Mouse (Mus musculus) lung, embryonic 14.5 days (tissue): ENCODE data around the gene Gm45233. TPM values are rescaled to one million over a fixed set of nuclear protein-coding genes. Genes with fewer than 3 reads are reported as not detected.

Experiments
- ATAC-seq: fragments of 200-750 bp; cut with Nextera tagmentation; 2 replicates; pipeline ENCODE4 v1.8.0; 2017; ENCODE audit warnings: mild to moderate bottlenecking, moderate TSS enrichment, moderate library complexity; ENCODE audit not compliant: insufficient read depth
- DNase-seq: peaks from one replicate; pipeline ENCODE4 v3.0.0-alpha.2; 2015
- H3K27ac ChIP-seq: fragments of 300-500 bp; sonication (generic); 2 replicates; pipeline ENCODE4 v1.5.1; 2014; ENCODE audit warnings: low read depth, mild to moderate bottlenecking, moderate library complexity
- H3K27me3 ChIP-seq: fragments of 300-500 bp; sonication (generic); 2 replicates; pipeline ENCODE4 v1.6.1; 2014; ENCODE audit warnings: low read length, control low read depth; ENCODE audit not compliant: insufficient read depth
- H3K36me3 ChIP-seq: fragments of 300-500 bp; sonication (generic); 2 replicates; pipeline ENCODE4 v1.6.1; 2014; ENCODE audit warnings: control low read depth; ENCODE audit not compliant: insufficient read depth
- H3K4me1 ChIP-seq: fragments of 300-500 bp; sonication (generic); 2 replicates; pipeline ENCODE4 v1.6.1; 2014; ENCODE audit warnings: antibody characterized with exemption, control low read depth; ENCODE audit not compliant: insufficient read depth
- H3K4me2 ChIP-seq: fragments of 300-500 bp; sonication (generic); 2 replicates; pipeline ENCODE4 v1.6.1; 2014; ENCODE audit warnings: mild to moderate bottlenecking
- H3K4me3 ChIP-seq: fragments of 300-500 bp; sonication (generic); 2 replicates; pipeline ENCODE4 v1.5.1; 2014; ENCODE audit warnings: low read depth, low read length
- H3K9ac ChIP-seq: fragments of 300-500 bp; sonication (generic); 2 replicates; pipeline ENCODE4 v1.6.1; 2014
- H3K9me3 ChIP-seq: fragments of 300-500 bp; sonication (generic); 2 replicates; pipeline ENCODE4 v1.6.1; 2016; ENCODE audit warnings: low read depth, low read length, control low read depth
- CTCF ChIP-seq: IDR thresholded peaks from 2 replicates; pipeline ENCODE4 v1.5.1; 2016; ENCODE audit warnings: antibody characterized with exemption, low read depth
- WGBS: fragments of 180-500 bp; shearing (Covaris S2); extraction: QIAGEN DNeasy Blood & Tissue Kit; methylation state at CpG from one replicate; pipeline ENCODE4 v1.1.7; 2014; 5-methylcytosine and 5-hydroxymethylcytosine counted together
- polyA plus RNA-seq: library from polyadenylated mRNA; unstranded; fragments of >200 nt; fragmentation: Nextera tagmentation; extraction: Ambion mirVana; gene quantifications from 2 replicates; pipeline ENCODE4 v1.2.1, GENCODE M21; 2014

The Gm45233 gene
- polyA plus RNA-seq, 1 experiment from 2014 or later = not detected

DNA sequence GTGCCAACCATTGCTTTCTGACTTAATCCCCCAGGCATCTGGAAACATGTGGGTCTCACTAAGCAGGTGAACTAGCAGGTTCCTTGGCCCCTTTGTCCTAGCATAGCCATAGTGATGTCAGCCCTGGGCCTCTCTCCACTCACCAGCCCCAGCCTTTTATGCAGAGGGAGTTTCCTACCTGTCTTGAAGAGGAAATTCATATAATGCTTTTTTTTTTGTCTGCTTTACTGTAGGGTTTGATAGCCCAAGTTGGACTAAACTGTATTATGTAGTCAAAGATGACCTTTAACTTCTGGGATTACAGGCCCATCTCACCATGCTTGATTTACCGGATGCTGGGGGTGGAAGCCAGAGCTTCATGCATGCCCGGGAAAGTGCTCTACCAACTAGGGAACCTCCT lies 5.9 kb downstream of the Gm45233 start:
- no peak for DNase-seq
- no peak for ATAC-seq
- Histone ChIP-seq H3K4me2 (no peak overlapping the region), H3K4me3 (no peak overlapping the region), H3K9me3 (no peaks in the 10 kb centered on the region), H3K36me3 (peaks cover 32% of the 10 kb centered on the region), H3K27ac (no peak overlapping the region), H3K9ac (no peak overlapping the region), H3K4me1 (no peaks in the 10 kb centered on the region), H3K27me3 (no peaks in the 10 kb centered on the region)
- no peak for TF ChIP-seq CTCF
- WGBS = 97% methylated on average over 2 of the region's 2 CpGs

DNA sequence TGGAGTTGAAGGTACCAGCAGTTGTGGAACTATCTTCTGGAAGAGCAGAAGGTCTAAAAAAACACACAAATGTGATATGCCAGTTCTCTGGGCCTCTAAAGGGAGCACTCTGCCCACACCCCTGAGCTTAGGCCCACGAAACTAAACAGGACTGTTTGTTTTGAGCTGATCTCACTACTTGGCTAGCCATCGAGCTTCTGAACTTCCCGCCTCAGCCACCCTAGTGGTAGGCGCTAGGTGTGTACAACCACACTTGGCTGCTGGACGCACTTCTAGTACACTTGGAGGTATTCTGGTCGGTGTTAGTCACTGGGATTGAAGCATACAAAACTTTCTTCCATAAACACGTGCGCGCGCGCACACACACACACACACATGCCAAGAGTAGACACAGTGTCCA lies 7.8 kb downstream of the Gm45233 start:
- Histone ChIP-seq H3K4me1 (no peaks in the 10 kb centered on the region), H3K4me3 (no peak overlapping the region), H3K36me3 (peaks cover 51% of the 10 kb centered on the region), H3K9me3 (no peaks in the 10 kb centered on the region), H3K27ac (no peak overlapping the region), H3K9ac (no peak overlapping the region), H3K4me2 (no peak overlapping the region), H3K27me3 (no peaks in the 10 kb centered on the region)
- TF ChIP-seq CTCF = no peak
- no peak for DNase-seq
- WGBS = 93% methylated on average over 11 of the region's 11 CpGs
- ATAC-seq = no peak

DNA sequence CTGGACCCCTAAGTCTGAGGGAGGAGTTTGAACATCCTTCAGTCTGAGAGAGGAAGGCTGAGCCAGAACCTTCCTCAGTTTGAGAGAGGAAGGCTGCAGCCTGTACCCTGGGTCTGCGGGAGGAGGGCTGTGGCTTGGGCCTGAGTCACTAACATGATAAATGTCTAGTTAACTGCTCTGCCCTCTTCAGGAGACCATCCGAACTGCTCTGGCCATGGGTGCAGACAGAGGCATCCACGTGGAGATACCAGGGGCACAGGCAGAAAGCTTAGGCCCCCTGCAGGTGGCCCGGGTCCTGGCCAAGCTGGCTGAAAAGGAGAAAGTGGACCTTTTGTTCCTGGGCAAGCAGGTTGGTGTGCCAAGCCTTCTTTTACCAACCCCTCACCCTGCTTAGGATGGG lies 8.7 kb downstream of the Gm45233 start:
- DNase-seq = peak; percentile 31
- H3K27ac ChIP-seq = no peak overlapping the region
- 46% methylated on average over 4 of the region's 4 CpGs for WGBS
- no peaks in the 10 kb centered on the region for H3K9me3 ChIP-seq
- ATAC-seq = peak; percentile 30; the same call in 1 of the 2 replicates
- no peak overlapping the region for H3K4me3 ChIP-seq
- no peaks in the 10 kb centered on the region for H3K4me1 ChIP-seq
- no peak overlapping the region for H3K4me2 ChIP-seq
- H3K27me3 ChIP-seq = no peaks in the 10 kb centered on the region
- peaks cover 58% of the 10 kb centered on the region for H3K36me3 ChIP-seq
- no peak overlapping the region for H3K9ac ChIP-seq
- TF ChIP-seq CTCF = peak; percentile 25; the same call in 1 of the 2 replicates

DNA sequence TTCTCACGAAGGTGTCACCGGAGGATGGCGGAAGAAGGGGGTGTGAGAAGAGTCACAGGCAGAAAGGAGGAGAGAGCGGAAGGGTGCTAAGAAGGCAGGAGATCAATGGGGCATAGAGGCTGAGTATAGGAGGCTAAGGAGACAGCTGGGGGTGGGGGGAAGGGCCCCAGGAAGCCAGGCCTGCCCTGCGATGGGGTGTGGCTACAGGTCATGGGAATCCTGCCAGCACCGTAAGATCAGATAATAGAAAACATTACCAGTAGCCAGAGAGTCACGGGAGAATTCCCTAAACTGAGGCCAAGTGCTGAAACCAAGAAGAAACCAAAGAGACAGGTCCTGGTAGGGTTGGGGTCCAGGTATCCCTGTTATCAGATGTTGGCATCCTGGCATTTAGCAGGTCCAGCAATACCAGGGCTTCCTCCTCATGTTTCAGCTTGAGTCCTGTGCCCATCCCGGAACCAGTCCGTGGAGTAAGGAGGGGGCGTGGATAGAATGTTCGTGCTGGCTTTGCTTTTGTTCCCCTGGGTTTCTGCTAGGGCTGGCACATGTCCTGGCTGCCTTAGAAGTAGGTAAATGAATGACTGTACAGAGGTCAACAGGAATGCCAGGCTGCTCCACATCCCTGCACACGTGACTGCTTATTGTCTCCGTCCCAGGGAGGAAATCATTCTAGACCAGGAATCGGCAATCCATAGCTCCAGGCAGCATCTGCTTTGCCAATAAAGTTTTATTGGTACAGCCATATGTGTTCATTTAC lies 9.8 kb downstream of the Gm45233 start:
- Histone ChIP-seq H3K4me3 (no peak overlapping the region), H3K4me1 (no peaks in the 10 kb centered on the region), H3K9me3 (no peaks in the 10 kb centered on the region), H3K4me2 (no peak overlapping the region), H3K36me3 (peaks cover 63% of the 10 kb centered on the region), H3K27ac (no peak overlapping the region), H3K27me3 (no peaks in the 10 kb centered on the region), H3K9ac (no peak overlapping the region)
- DNase-seq = no peak
- 83% methylated on average over 14 of the region's 14 CpGs for WGBS
- TF ChIP-seq CTCF = no peak
- ATAC-seq = no peak

DNA sequence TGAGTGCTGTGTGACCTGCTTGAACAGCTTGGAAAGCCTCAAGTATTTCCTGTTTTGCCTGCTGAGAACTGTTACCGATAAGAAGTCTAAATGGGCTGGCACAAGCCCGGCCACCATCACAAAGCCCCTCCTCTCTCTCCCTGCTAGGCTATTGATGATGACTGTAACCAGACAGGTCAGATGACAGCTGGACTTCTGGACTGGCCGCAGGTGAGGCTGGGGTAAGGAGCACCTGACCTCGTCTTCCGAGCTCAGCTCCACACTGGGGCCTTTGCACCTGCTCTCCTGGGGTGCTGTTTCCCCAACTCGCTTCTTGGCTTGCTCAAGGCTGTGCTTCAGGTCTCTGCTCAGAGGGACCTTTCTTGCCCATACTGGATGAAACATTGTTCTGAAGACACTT lies 10.4 kb downstream of the Gm45233 start:
- Histone ChIP-seq H3K36me3 (peaks cover 63% of the 10 kb centered on the region), H3K27ac (no peak overlapping the region), H3K27me3 (no peaks in the 10 kb centered on the region), H3K4me1 (no peaks in the 10 kb centered on the region), H3K4me2 (no peak overlapping the region), H3K9ac (no peak overlapping the region), H3K4me3 (no peak overlapping the region), H3K9me3 (no peaks in the 10 kb centered on the region)
- 67% methylated on average over 6 of the region's 6 CpGs for WGBS
- DNase-seq = no peak
- ATAC-seq = no peak
- no peak for TF ChIP-seq CTCF

DNA sequence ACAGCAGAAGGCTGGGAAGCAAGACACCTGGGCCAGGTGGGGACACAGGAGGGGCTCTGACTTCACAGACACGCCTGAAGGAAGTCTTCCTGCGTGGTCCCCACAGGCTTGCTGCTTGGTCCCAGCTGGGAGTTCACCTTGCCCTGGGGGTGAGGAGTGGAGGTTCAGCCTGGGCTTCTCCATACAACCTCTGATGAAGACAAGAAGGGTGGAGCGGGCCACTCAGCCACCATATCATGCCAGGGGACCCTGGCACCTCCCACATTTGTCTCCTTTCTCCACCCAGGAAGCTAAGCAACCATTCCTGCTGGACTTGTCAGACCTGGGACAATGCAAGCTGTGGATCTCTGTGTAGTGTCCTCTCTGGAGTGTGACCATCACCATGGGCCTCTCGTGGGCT lies 18.9 kb downstream of the Gm45233 start, which contains the start of gene Vsig10l:
TSS of gene Vsig10l (plus strand) at position 301 of the 400 bp plus-strand sequence.
- H3K9me3 ChIP-seq = no peaks in the 10 kb centered on the region
- no peak for TF ChIP-seq CTCF
- H3K4me2 ChIP-seq = no peak within 1 kb of the TSS
- peaks cover 2% of the 10 kb centered on the region; the same call in 1 of the 2 replicates for H3K36me3 ChIP-seq
- H3K27ac ChIP-seq = no peak within 1 kb of the TSS
- ATAC-seq (no peak), DNase-seq (no peak)
- no peak within 1 kb of the TSS for H3K9ac ChIP-seq
- H3K4me1 ChIP-seq = no peaks in the 10 kb centered on the region
- 0 out of 2 replicates have a peak, but pooled peaks cover 8% of the 10 kb centered on the region for H3K27me3 ChIP-seq
- WGBS = 60% methylated on average over 4 of the region's 4 CpGs
- H3K4me3 ChIP-seq = no peak within 1 kb of the TSS

DNA sequence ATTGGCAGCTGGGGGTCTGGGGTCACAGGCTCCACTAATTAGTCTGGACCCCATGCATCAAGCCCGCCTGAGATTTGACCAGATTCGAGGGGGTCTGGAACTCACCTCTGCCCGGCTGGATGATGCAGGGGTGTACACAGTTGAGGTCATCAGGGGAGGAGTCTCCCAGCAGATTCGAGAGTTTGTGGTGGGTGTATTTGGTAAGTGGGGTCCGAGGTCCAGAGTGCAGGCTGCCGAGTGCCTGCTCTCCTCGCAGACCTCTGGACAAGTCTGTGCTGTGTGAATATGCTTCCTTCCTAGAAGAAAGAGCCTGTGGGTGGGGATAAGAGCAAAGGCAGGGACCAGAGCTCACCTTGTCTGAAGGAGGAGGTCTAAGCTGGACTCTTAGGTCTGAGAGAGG lies 20.0 kb downstream of the Gm45233 start:
- no peak overlapping the region for H3K9ac ChIP-seq
- H3K27me3 ChIP-seq = 0 out of 2 replicates have a peak, but pooled peaks cover 8% of the 10 kb centered on the region
- WGBS = 74% methylated on average over 7 of the region's 7 CpGs
- H3K36me3 ChIP-seq = no peaks in the 10 kb centered on the region
- no peak overlapping the region for H3K27ac ChIP-seq
- DNase-seq = no peak
- ATAC-seq = no peak
- H3K9me3 ChIP-seq = no peaks in the 10 kb centered on the region
- H3K4me1 ChIP-seq = no peaks in the 10 kb centered on the region
- H3K4me3 ChIP-seq = no peak overlapping the region
- H3K4me2 ChIP-seq = no peak overlapping the region
- no peak for TF ChIP-seq CTCF
